31 mouse cellular contexts compared by ENCODE assay signal in the genomic region with DNA sequence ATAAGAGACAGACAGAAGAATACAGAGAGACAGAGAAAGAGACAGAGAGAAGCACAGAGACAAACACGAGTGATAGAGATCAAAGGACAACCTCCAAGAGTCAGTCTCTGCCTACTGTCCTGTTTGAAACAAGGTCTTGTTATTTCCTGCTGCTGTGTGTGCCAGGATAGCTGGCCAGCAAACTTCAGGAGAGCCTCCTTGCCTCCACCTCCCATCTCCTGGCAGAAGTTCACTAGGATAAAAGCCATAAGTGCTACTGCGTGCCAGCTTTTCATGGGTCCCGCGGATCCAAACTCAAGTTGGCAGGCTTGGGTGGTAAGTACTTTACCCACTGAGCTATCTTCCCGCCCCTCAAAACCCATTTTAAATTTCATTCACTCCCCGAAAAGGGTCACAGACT. TPM values are rescaled to one million over a fixed set of nuclear protein-coding genes. Genes with fewer than 3 reads are reported as not detected.
DNase-seq lines count a peak whose midpoint lies in the region; ATAC-seq and TF ChIP-seq lines count a peak whose summit lies in the region.
"Had no signal": no experiment of that assay in that cellular context is flagged by ENCODE, and none has a peak within 500 bp of the region (broad histone marks: within the 10 kb centered on the region; RNA-seq: fewer than 3 reads in every experiment).

No protein-coding gene starts in this region.

- H3K27ac ChIP-seq in hindbrain, embryonic 16.5 days (ENCODE audit: low read depth, low read length), result no peak overlapping the region
- H3K27ac ChIP-seq in hindbrain, embryonic 10.5 days, result no peak overlapping the region
- peak overlapping the region; percentile 51 for H3K27ac ChIP-seq in lung, embryonic 16.5 days (ENCODE audit: low read length)
- no peak overlapping the region for H3K27ac ChIP-seq in lung, postnatal 0 days (ENCODE audit: low read length)
- H3K27ac ChIP-seq: embryonic facial prominence, embryonic 12.5 days; gastrocnemius, adult 2 months; heart, adult 2 months; heart, embryonic 13.5 days; limb, embryonic 10.5 days; limb, embryonic 15.5 days; liver, embryonic 13.5 days; macrophage; midbrain, embryonic 13.5 days; neural tube, embryonic 15.5 days had no signal

- H3K27me3 ChIP-seq in hindbrain, embryonic 16.5 days (replicated peaks; ENCODE audit: control insufficient read depth, insufficient read depth, low read length), result no peaks in the 10 kb centered on the region; the same call in 1 of the 2 replicates
- H3K27me3 ChIP-seq in hindbrain, embryonic 10.5 days (ENCODE audit: insufficient read depth, poor library complexity, severe bottlenecking), result no peaks in the 10 kb centered on the region
- peaks cover 4% of the 10 kb centered on the region; the same call in 1 of the 2 replicates for H3K27me3 ChIP-seq in lung, embryonic 16.5 days (ENCODE audit: control insufficient read depth, insufficient read depth, low read depth, low read length)
- H3K27me3 ChIP-seq in lung, postnatal 0 days (replicated peaks; ENCODE audit: insufficient read depth, low read length), result no peaks in the 10 kb centered on the region
- H3K27me3 ChIP-seq: embryonic facial prominence, embryonic 12.5 days; heart, embryonic 13.5 days; limb, embryonic 15.5 days; liver, embryonic 13.5 days; neural tube, embryonic 15.5 days; Patski; stomach, embryonic 15.5 days had no signal

- peak; percentile 43 for ATAC-seq in hindbrain, embryonic 16.5 days
- no peak for ATAC-seq in lung, embryonic 16.5 days (ENCODE audit: low read depth)
- ATAC-seq in lung, postnatal 0 days, result no peak
- ATAC-seq: forebrain, embryonic 14.5 days; midbrain, embryonic 13.5 days; Patski had no signal

- H3K36me3 ChIP-seq in hindbrain, embryonic 16.5 days (ENCODE audit: control insufficient read depth, insufficient read depth, low read length), result no peaks in the 10 kb centered on the region
- no peaks in the 10 kb centered on the region for H3K36me3 ChIP-seq in hindbrain, embryonic 10.5 days
- H3K36me3 ChIP-seq in lung, embryonic 16.5 days (ENCODE audit: control insufficient read depth, insufficient read depth, low read length), result no peaks in the 10 kb centered on the region
- no peaks in the 10 kb centered on the region for H3K36me3 ChIP-seq in lung, postnatal 0 days (ENCODE audit: insufficient read depth, low read length)
- H3K36me3 ChIP-seq: embryonic facial prominence, embryonic 12.5 days; heart, embryonic 13.5 days; limb, embryonic 10.5 days; limb, embryonic 15.5 days; liver, embryonic 13.5 days; midbrain, embryonic 13.5 days; neural tube, embryonic 15.5 days; stomach, embryonic 15.5 days had no signal

- no peak for DNase-seq in hindbrain, embryonic 10.5 days (ENCODE audit: low spot score)
- peak; percentile 35 for DNase-seq in kidney, adult 9 months
- DNase-seq in kidney, postnatal 4 days, result no peak
- no peak for DNase-seq in lung, postnatal 0 days (ENCODE audit: low spot score)
- no peak for DNase-seq in cerebellum, postnatal 14 days
- DNase-seq: adrenal gland, postnatal 10 days; cerebellum, adult 11 months; cerebellum, adult 9-10 months; embryo, embryonic 11 days; gastrocnemius, adult 2 months; gastrocnemius, postnatal 36 days; heart, adult 2 months; heart, postnatal 10 days; kidney, postnatal 25 days; liver, embryonic 13.5 days; retina, postnatal 1 day; right cerebral cortex, postnatal 14 days; thymus, adult 18-20 months; thymus, postnatal 36 days had no signal

- no peak for TF ChIP-seq EP300 in lung, postnatal 0 days (IDR thresholded peaks at IDR 0.05)

- H3K4me3 ChIP-seq in hindbrain, embryonic 16.5 days (ENCODE audit: low read length), result no peak overlapping the region
- H3K4me3 ChIP-seq in hindbrain, embryonic 10.5 days, result no peak overlapping the region
- no peak overlapping the region for H3K4me3 ChIP-seq in lung, embryonic 16.5 days (ENCODE audit: low read length)
- H3K4me3 ChIP-seq in lung, postnatal 0 days (ENCODE audit: low read depth, low read length), result no peak overlapping the region
- H3K4me3 ChIP-seq: embryonic facial prominence, embryonic 12.5 days; gastrocnemius, adult 2 months; heart, adult 2 months; heart, embryonic 13.5 days; limb, embryonic 10.5 days; limb, embryonic 15.5 days; liver, embryonic 13.5 days; midbrain, embryonic 13.5 days; neural tube, embryonic 15.5 days; stomach, embryonic 15.5 days had no signal

- TF ChIP-seq CTCF in lung, postnatal 0 days (IDR thresholded peaks at IDR 0.05), result no peak

- H3K4me2 ChIP-seq in hindbrain, embryonic 16.5 days (ENCODE audit: low read length), result no peak overlapping the region
- peak overlapping the region; percentile 31 for H3K4me2 ChIP-seq in lung, embryonic 16.5 days (ENCODE audit: low read depth, low read length)
- no peak overlapping the region for H3K4me2 ChIP-seq in lung, postnatal 0 days (replicated peaks; ENCODE audit: low read depth, low read length)
- H3K4me2 ChIP-seq: embryonic facial prominence, embryonic 12.5 days; heart, embryonic 13.5 days; limb, embryonic 15.5 days; liver, embryonic 13.5 days; neural tube, embryonic 15.5 days had no signal

- 59% methylated on average over 6 of the region's 6 CpGs for WGBS in hindbrain, embryonic 16.5 days
- WGBS in hindbrain, embryonic 10.5 days, result 82% methylated on average over 6 of the region's 6 CpGs
- WGBS in lung, embryonic 16.5 days, result 43% methylated on average over 6 of the region's 6 CpGs
- 54% methylated on average over 6 of the region's 6 CpGs for WGBS in lung, postnatal 0 days

- H3K9ac ChIP-seq in hindbrain, embryonic 16.5 days (ENCODE audit: low read depth, low read length), result no peak overlapping the region
- H3K9ac ChIP-seq in lung, embryonic 16.5 days (ENCODE audit: low read length), result no peak overlapping the region
- H3K9ac ChIP-seq in lung, postnatal 0 days (replicated peaks; ENCODE audit: low read depth), result no peak overlapping the region
- H3K9ac ChIP-seq: embryonic facial prominence, embryonic 12.5 days; heart, embryonic 13.5 days; limb, embryonic 15.5 days; liver, embryonic 13.5 days; midbrain, embryonic 13.5 days; neural tube, embryonic 15.5 days; stomach, embryonic 15.5 days had no signal

- no peaks in the 10 kb centered on the region for H3K9me3 ChIP-seq in hindbrain, embryonic 16.5 days (ENCODE audit: control insufficient read depth, low read length)
- no peaks in the 10 kb centered on the region for H3K9me3 ChIP-seq in hindbrain, embryonic 10.5 days
- H3K9me3 ChIP-seq in lung, embryonic 16.5 days (ENCODE audit: control insufficient read depth, low read length), result no peaks in the 10 kb centered on the region
- H3K9me3 ChIP-seq in lung, postnatal 0 days (ENCODE audit: low read length), result no peaks in the 10 kb centered on the region
- H3K9me3 ChIP-seq: embryonic facial prominence, embryonic 12.5 days; heart, embryonic 13.5 days; limb, embryonic 10.5 days; limb, embryonic 15.5 days; liver, embryonic 13.5 days; midbrain, embryonic 13.5 days; neural tube, embryonic 15.5 days; stomach, embryonic 15.5 days had no signal

- peaks cover 15% of the 10 kb centered on the region for H3K4me1 ChIP-seq in hindbrain, embryonic 16.5 days (ENCODE audit: control insufficient read depth, insufficient read depth, low read depth, low read length)
- peaks cover 29% of the 10 kb centered on the region for H3K4me1 ChIP-seq in hindbrain, embryonic 10.5 days (replicated peaks)
- H3K4me1 ChIP-seq in lung, embryonic 16.5 days (replicated peaks; ENCODE audit: control insufficient read depth, insufficient read depth, low read length), result peaks cover 18% of the 10 kb centered on the region
- peaks cover 12% of the 10 kb centered on the region; the same call in 1 of the 2 replicates for H3K4me1 ChIP-seq in lung, postnatal 0 days (ENCODE audit: insufficient read depth, low read depth, low read length)

RNA-seq across cellular contexts. Expression of a gene that starts 8.4 kb away (rescaled TPM):
- 5.0 and 5.5 TPM in 2 replicates for polyA plus RNA-seq in hindbrain, embryonic 16.5 days (2015; fragmentation: Nextera tagmentation; extraction: Ambion mirVana)
- polyA plus RNA-seq in hindbrain, embryonic 10.5 days (2016; fragmentation: Nextera tagmentation; extraction: Ambion mirVana), result 6.3 and 8.0 TPM in 2 replicates
- polyA plus RNA-seq in lung, embryonic 16.5 days (2015; fragmentation: Nextera tagmentation; extraction: Ambion mirVana), result 10.3 and 11.7 TPM in 2 replicates
- polyA plus RNA-seq in lung, postnatal 0 days (2015; fragmentation: Nextera tagmentation; extraction: Ambion mirVana), result 15.5 and 16.5 TPM in 2 replicates
